Mouse (Mus musculus): ENCODE data around the gene Mbnl2. TPM values are rescaled to one million over a fixed set of nuclear protein-coding genes. Genes with fewer than 3 reads are reported as not detected.

Gene Mbnl2
- polyA plus RNA-seq, 1 experiment from 2014 or later, result 19.3 TPM

GRCm38 (mm10) chr14:120299716-120300115 is 24.2 kb downstream of the Mbnl2 start:
- 43% methylated on average over 3 of the region's 3 CpGs for WGBS (ENCODE audit: insufficient replicate concordance)
- Histone ChIP-seq H3K4me3 (ENCODE audit: low read depth, low read length) (no peak overlapping the region), H3K36me3 (ENCODE audit: control insufficient read depth, insufficient read depth) (no peaks in the 10 kb centered on the region), H3K4me2 (ENCODE audit: low read depth, low read length) (no peak overlapping the region), H3K27me3 (ENCODE audit: control insufficient read depth, insufficient read depth, low read depth, low read length) (no peaks in the 10 kb centered on the region), H3K27ac (ENCODE audit: low read length) (no peak overlapping the region), H3K4me1 (ENCODE audit: control insufficient read depth, low read depth, low read length) (peaks cover 8% of the 10 kb centered on the region), H3K9me3 (replicated peaks; ENCODE audit: control insufficient read depth, low read length) (no peaks in the 10 kb centered on the region), H3K9ac (ENCODE audit: low read depth, low read length) (no peak overlapping the region)
- 0 out of 2 replicates have a peak, but pooled peaks have one; percentile 24 for ATAC-seq (ENCODE audit: low read depth)

GRCm38 (mm10) chr14:120300191-120300590 is 24.7 kb downstream of the Mbnl2 start:
- Histone ChIP-seq H3K9me3 (replicated peaks; ENCODE audit: control insufficient read depth, low read length) (no peaks in the 10 kb centered on the region), H3K4me2 (ENCODE audit: low read depth, low read length) (no peak overlapping the region), H3K27ac (ENCODE audit: low read length) (no peak overlapping the region), H3K9ac (ENCODE audit: low read depth, low read length) (no peak overlapping the region), H3K4me1 (ENCODE audit: control insufficient read depth, low read depth, low read length) (peaks cover 8% of the 10 kb centered on the region), H3K4me3 (ENCODE audit: low read depth, low read length) (no peak overlapping the region), H3K36me3 (ENCODE audit: control insufficient read depth, insufficient read depth) (no peaks in the 10 kb centered on the region), H3K27me3 (ENCODE audit: control insufficient read depth, insufficient read depth, low read depth, low read length) (no peaks in the 10 kb centered on the region)
- ATAC-seq (ENCODE audit: low read depth), result no peak
- 61% methylated on average over 4 of the region's 4 CpGs for WGBS (ENCODE audit: insufficient replicate concordance)

- ATAC-seq (ENCODE audit: low read depth), result no peak
- no peak overlapping the region for H3K4me2 ChIP-seq (ENCODE audit: low read depth, low read length)
- WGBS (ENCODE audit: insufficient replicate concordance), result 74% methylated on average over 4 of the region's 4 CpGs
These were observed 25.3 kb downstream of the Mbnl2 start for GRCm38 (mm10) chr14:120300814-120301213.

GRCm38 (mm10) chr14:120302913-120303548 is 27.6 kb downstream of the Mbnl2 start:
- Histone ChIP-seq H3K4me2 (ENCODE audit: low read depth, low read length) (peak overlapping the region; percentile 8; the same call in 1 of the 2 replicates), H3K27ac (ENCODE audit: low read length) (peak overlapping the region; percentile 41), H3K4me1 (ENCODE audit: control insufficient read depth, low read depth, low read length) (peaks cover 12% of the 10 kb centered on the region), H3K36me3 (ENCODE audit: control insufficient read depth, insufficient read depth) (no peaks in the 10 kb centered on the region), H3K4me3 (ENCODE audit: low read depth, low read length) (peak overlapping the region; percentile 6; the same call in 1 of the 2 replicates), H3K27me3 (ENCODE audit: control insufficient read depth, insufficient read depth, low read depth, low read length) (no peaks in the 10 kb centered on the region), H3K9me3 (replicated peaks; ENCODE audit: control insufficient read depth, low read length) (no peaks in the 10 kb centered on the region), H3K9ac (ENCODE audit: low read depth, low read length) (no peak overlapping the region)
- 24% methylated on average over 6 of the region's 6 CpGs for WGBS (ENCODE audit: insufficient replicate concordance)
- no peak for ATAC-seq (ENCODE audit: low read depth)

More at GRCm38 (mm10) chr14:120300814-120301213, 25.3 kb downstream of the Mbnl2 start:
- no peak overlapping the region for H3K9ac ChIP-seq (ENCODE audit: low read depth, low read length)
- H3K9me3 ChIP-seq (replicated peaks; ENCODE audit: control insufficient read depth, low read length), result no peaks in the 10 kb centered on the region
- H3K4me1 ChIP-seq (ENCODE audit: control insufficient read depth, low read depth, low read length), result peaks cover 8% of the 10 kb centered on the region
- H3K36me3 ChIP-seq (ENCODE audit: control insufficient read depth, insufficient read depth), result no peaks in the 10 kb centered on the region
- H3K27me3 ChIP-seq (ENCODE audit: control insufficient read depth, insufficient read depth, low read depth, low read length), result no peaks in the 10 kb centered on the region
- no peak overlapping the region for H3K4me3 ChIP-seq (ENCODE audit: low read depth, low read length)
- no peak overlapping the region for H3K27ac ChIP-seq (ENCODE audit: low read length)

DNA sequence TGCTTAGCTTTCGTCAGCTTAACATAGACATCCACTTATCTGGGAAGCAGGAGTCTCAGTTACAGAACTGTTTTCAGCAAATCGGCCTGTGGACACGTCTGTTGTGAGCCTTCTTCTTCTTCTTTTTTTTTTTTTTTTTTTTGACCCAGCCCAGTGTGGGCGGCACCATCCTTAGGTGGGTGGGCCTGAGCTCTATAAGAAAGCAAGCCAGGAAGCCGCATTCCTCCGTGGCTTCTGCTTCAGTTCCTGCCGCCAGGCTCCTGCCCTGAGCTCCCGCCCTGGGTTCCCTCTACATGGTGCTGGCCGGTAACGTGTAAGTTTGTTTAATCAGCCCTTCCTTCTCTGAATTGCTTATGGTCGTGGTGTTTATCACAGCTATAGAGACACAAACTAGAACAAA is 30.8 kb downstream of the Mbnl2 start:
- 22% methylated on average over 11 of the region's 11 CpGs for WGBS (ENCODE audit: insufficient replicate concordance)
- H3K9me3 ChIP-seq (replicated peaks; ENCODE audit: control insufficient read depth, low read length), result no peaks in the 10 kb centered on the region
- H3K4me1 ChIP-seq (ENCODE audit: control insufficient read depth, low read depth, low read length), result peaks cover 14% of the 10 kb centered on the region
- H3K9ac ChIP-seq (ENCODE audit: low read depth, low read length), result no peak overlapping the region
- H3K27ac ChIP-seq (ENCODE audit: low read length), result no peak overlapping the region
- no peak overlapping the region for H3K4me2 ChIP-seq (ENCODE audit: low read depth, low read length)
- no peak overlapping the region for H3K4me3 ChIP-seq (ENCODE audit: low read depth, low read length)
- H3K36me3 ChIP-seq (ENCODE audit: control insufficient read depth, insufficient read depth), result no peaks in the 10 kb centered on the region
- no peaks in the 10 kb centered on the region for H3K27me3 ChIP-seq (ENCODE audit: control insufficient read depth, insufficient read depth, low read depth, low read length)
- ATAC-seq (ENCODE audit: low read depth), result peak; percentile 54; the same call in 1 of the 2 replicates

GRCm38 (mm10) chr14:120307356-120307755 is 31.9 kb downstream of the Mbnl2 start:
- no peak overlapping the region for H3K9ac ChIP-seq (ENCODE audit: low read depth, low read length)

GRCm38 (mm10) chr14:120307963-120308362 is 32.5 kb downstream of the Mbnl2 start:
- no peak overlapping the region for H3K4me3 ChIP-seq (ENCODE audit: low read depth, low read length)
- H3K27me3 ChIP-seq (ENCODE audit: control insufficient read depth, insufficient read depth, low read depth, low read length), result no peaks in the 10 kb centered on the region
- no peaks in the 10 kb centered on the region for H3K9me3 ChIP-seq (replicated peaks; ENCODE audit: control insufficient read depth, low read length)
- ATAC-seq (ENCODE audit: low read depth), result no peak
- H3K27ac ChIP-seq (ENCODE audit: low read length), result no peak overlapping the region
- no peak overlapping the region for H3K9ac ChIP-seq (ENCODE audit: low read depth, low read length)
- peaks cover 13% of the 10 kb centered on the region for H3K4me1 ChIP-seq (ENCODE audit: control insufficient read depth, low read depth, low read length)
- H3K4me2 ChIP-seq (ENCODE audit: low read depth, low read length), result no peak overlapping the region
- no peaks in the 10 kb centered on the region for H3K36me3 ChIP-seq (ENCODE audit: control insufficient read depth, insufficient read depth)
- WGBS (ENCODE audit: insufficient replicate concordance), result 39% methylated on average over 4 of the region's 4 CpGs

More at GRCm38 (mm10) chr14:120307356-120307755, 31.9 kb downstream of the Mbnl2 start:
- no peaks in the 10 kb centered on the region for H3K9me3 ChIP-seq (replicated peaks; ENCODE audit: control insufficient read depth, low read length)
- H3K27ac ChIP-seq (ENCODE audit: low read length), result no peak overlapping the region
- ATAC-seq (ENCODE audit: low read depth), result no peak
- peaks cover 14% of the 10 kb centered on the region for H3K4me1 ChIP-seq (ENCODE audit: control insufficient read depth, low read depth, low read length)
- no peak overlapping the region for H3K4me2 ChIP-seq (ENCODE audit: low read depth, low read length)
- H3K4me3 ChIP-seq (ENCODE audit: low read depth, low read length), result no peak overlapping the region
- no peaks in the 10 kb centered on the region for H3K27me3 ChIP-seq (ENCODE audit: control insufficient read depth, insufficient read depth, low read depth, low read length)
- WGBS (ENCODE audit: insufficient replicate concordance), result 70% methylated on average over 3 of the region's 3 CpGs
- no peaks in the 10 kb centered on the region for H3K36me3 ChIP-seq (ENCODE audit: control insufficient read depth, insufficient read depth)

DNA sequence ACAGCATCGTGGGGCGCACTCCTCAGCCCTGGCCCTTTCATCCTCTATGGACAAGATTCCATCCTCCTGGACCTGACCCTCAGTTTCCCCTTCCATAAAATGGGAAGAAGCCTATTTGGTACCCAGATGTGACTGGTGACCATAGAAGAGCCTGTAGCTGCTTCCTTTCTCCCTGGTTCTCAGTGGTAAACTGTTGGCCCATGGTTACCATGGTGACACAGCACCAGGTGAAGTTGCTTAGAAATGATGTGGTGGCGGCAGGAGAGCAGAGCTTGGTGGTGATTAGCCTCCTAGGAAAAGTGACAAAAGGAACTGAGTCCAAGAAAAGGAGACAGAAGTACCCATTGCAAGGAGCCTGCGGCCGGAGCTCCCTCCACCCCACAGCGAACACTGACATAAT is 34.2 kb downstream of the Mbnl2 start:
- Histone ChIP-seq H3K4me3 (ENCODE audit: low read depth, low read length) (no peak overlapping the region), H3K4me2 (ENCODE audit: low read depth, low read length) (no peak overlapping the region), H3K4me1 (ENCODE audit: control insufficient read depth, low read depth, low read length) (peaks cover 8% of the 10 kb centered on the region), H3K27me3 (ENCODE audit: control insufficient read depth, insufficient read depth, low read depth, low read length) (no peaks in the 10 kb centered on the region), H3K27ac (ENCODE audit: low read length) (no peak overlapping the region), H3K9me3 (replicated peaks; ENCODE audit: control insufficient read depth, low read length) (no peaks in the 10 kb centered on the region), H3K9ac (ENCODE audit: low read depth, low read length) (no peak overlapping the region), H3K36me3 (ENCODE audit: control insufficient read depth, insufficient read depth) (no peaks in the 10 kb centered on the region; the same call in 1 of the 2 replicates)
- WGBS (ENCODE audit: insufficient replicate concordance), result 79% methylated on average over 6 of the region's 6 CpGs
- no peak for ATAC-seq (ENCODE audit: low read depth)

GRCm38 (mm10) chr14:120311330-120312097 is 36.0 kb downstream of the Mbnl2 start:
- Histone ChIP-seq H3K4me1 (ENCODE audit: control insufficient read depth, low read depth, low read length) (peaks cover 8% of the 10 kb centered on the region), H3K4me3 (ENCODE audit: low read depth, low read length) (no peak overlapping the region), H3K27ac (ENCODE audit: low read length) (no peak overlapping the region), H3K9ac (ENCODE audit: low read depth, low read length) (no peak overlapping the region), H3K9me3 (replicated peaks; ENCODE audit: control insufficient read depth, low read length) (no peaks in the 10 kb centered on the region), H3K27me3 (ENCODE audit: control insufficient read depth, insufficient read depth, low read depth, low read length) (no peaks in the 10 kb centered on the region), H3K4me2 (ENCODE audit: low read depth, low read length) (no peak overlapping the region), H3K36me3 (ENCODE audit: control insufficient read depth, insufficient read depth) (no peaks in the 10 kb centered on the region; the same call in 1 of the 2 replicates)
- WGBS (ENCODE audit: insufficient replicate concordance), result 58% methylated on average over 12 of the region's 12 CpGs
- no peak for ATAC-seq (ENCODE audit: low read depth)

All from liver, embryonic 16.5 days (tissue).